Mouse (Mus musculus) embryonic facial prominence, embryonic 10.5 days (tissue): Measurements from ENCODE around the gene Fam19a1. TPM values are rescaled to one million over a fixed set of nuclear protein-coding genes. Genes with fewer than 3 reads are reported as not detected.

ENCODE experiments used
- DNase-seq: peaks from one replicate; pipeline ENCODE4 v3.0.0-alpha.2; 2017; ENCODE audit warnings: low spot score
- H3K27ac ChIP-seq: fragments of 300-500 bp; sonication (generic); replicated peaks from 2 replicates; pipeline ENCODE4 v1.5.1; 2016; ENCODE audit warnings: mild to moderate bottlenecking
- H3K27me3 ChIP-seq: fragments of 300-500 bp; sonication (generic); replicated peaks from 2 replicates; pipeline ENCODE4 v1.6.1; 2016; ENCODE audit warnings: low read depth, mild to moderate bottlenecking; ENCODE audit not compliant: poor library complexity, severe bottlenecking
- H3K36me3 ChIP-seq: fragments of 300-500 bp; sonication (generic); replicated peaks from 2 replicates; pipeline ENCODE4 v1.6.1; 2016; ENCODE audit warnings: mild to moderate bottlenecking, moderate library complexity
- H3K4me1 ChIP-seq: fragments of 300-500 bp; sonication (generic); 2 replicates; pipeline ENCODE4 v1.6.1; 2016
- H3K4me3 ChIP-seq: fragments of 300-500 bp; sonication (generic); 2 replicates; pipeline ENCODE4 v1.5.1; 2016; ENCODE audit warnings: mild to moderate bottlenecking, moderate library complexity
- H3K9me3 ChIP-seq: fragments of 300-500 bp; sonication (generic); 2 replicates; pipeline ENCODE4 v1.6.1; 2016; ENCODE audit warnings: mild to moderate bottlenecking
- WGBS: fragments of 180-500 bp; shearing (Covaris S2); methylation state at CpG from one replicate; pipeline ENCODE4 v1.1.7; 2016; 5-methylcytosine and 5-hydroxymethylcytosine counted together
- polyA plus RNA-seq: library from polyadenylated mRNA; unstranded; fragments of >200 nt; fragmentation: Nextera tagmentation; extraction: Ambion mirVana; gene quantifications from 2 replicates; pipeline ENCODE4 v1.2.1, GENCODE M21; 2016

Gene Fam19a1
- polyA plus RNA-seq = 0.62 and 0.82 TPM in 2 replicates

- 36% methylated on average over 6 of the region's 6 CpGs for WGBS
- Histone ChIP-seq H3K9me3 (no peaks in the 10 kb centered on the region), H3K4me1 (peaks cover 25% of the 10 kb centered on the region), H3K27me3 (peaks cover 27% of the 10 kb centered on the region), H3K36me3 (no peaks in the 10 kb centered on the region), H3K27ac (no peak within 1 kb of the TSS), H3K4me3 (0 out of 2 replicates have a peak within 1 kb of the TSS, but pooled peaks have one; percentile 20)
- no peak for DNase-seq
These were observed at the start of gene Fam19a1 for GRCm38 (mm10) chr6:96112854-96113253. Fam19a1 (plus strand) TSS chr6:96113154.

- Histone ChIP-seq H3K4me1 (no peaks in the 10 kb centered on the region), H3K27me3 (no peaks in the 10 kb centered on the region), H3K9me3 (no peaks in the 10 kb centered on the region), H3K36me3 (no peaks in the 10 kb centered on the region), H3K27ac (no peak overlapping the region), H3K4me3 (no peak overlapping the region)
- no peak for DNase-seq
- 90% methylated on average over 4 of the region's 4 CpGs for WGBS
These were observed 41.9 kb upstream of the Fam19a1 start for GRCm38 (mm10) chr6:96071080-96071479.

- no peaks in the 10 kb centered on the region for H3K4me1 ChIP-seq
- no peak for DNase-seq
These were observed 41.4 kb upstream of the Fam19a1 start for GRCm38 (mm10) chr6:96071567-96071966.

GRCm38 (mm10) chr6:96089961-96090360 lies 23.0 kb upstream of the Fam19a1 start:
- Histone ChIP-seq H3K36me3 (no peaks in the 10 kb centered on the region), H3K4me1 (no peaks in the 10 kb centered on the region), H3K9me3 (no peaks in the 10 kb centered on the region), H3K27ac (no peak overlapping the region), H3K27me3 (no peaks in the 10 kb centered on the region), H3K4me3 (no peak overlapping the region)
- WGBS = 90% methylated on average over 6 of the region's 6 CpGs
- no peak for DNase-seq

More at GRCm38 (mm10) chr6:96071567-96071966, 41.4 kb upstream of the Fam19a1 start:
- no peaks in the 10 kb centered on the region for H3K36me3 ChIP-seq
- H3K4me3 ChIP-seq = no peak overlapping the region
- H3K27ac ChIP-seq = no peak overlapping the region
- no peaks in the 10 kb centered on the region for H3K9me3 ChIP-seq
- no peaks in the 10 kb centered on the region for H3K27me3 ChIP-seq

GRCm38 (mm10) chr6:96093716-96094115 lies 19.2 kb upstream of the Fam19a1 start:
- WGBS = 87% methylated on average over 1 of the region's 1 CpGs
- no peak overlapping the region for H3K27ac ChIP-seq

GRCm38 (mm10) chr6:96098225-96098624 lies 14.7 kb upstream of the Fam19a1 start:
- no peak overlapping the region for H3K27ac ChIP-seq
- 85% methylated on average over 6 of the region's 6 CpGs for WGBS

More at GRCm38 (mm10) chr6:96093716-96094115, 19.2 kb upstream of the Fam19a1 start:
- DNase-seq = no peak
- no peaks in the 10 kb centered on the region for H3K4me1 ChIP-seq
- H3K36me3 ChIP-seq = no peaks in the 10 kb centered on the region
- H3K27me3 ChIP-seq = no peaks in the 10 kb centered on the region
- H3K9me3 ChIP-seq = no peaks in the 10 kb centered on the region
- no peak overlapping the region for H3K4me3 ChIP-seq

GRCm38 (mm10) chr6:96111656-96112055 lies 1.3 kb upstream of the Fam19a1 start:
- WGBS = 76% methylated on average over 1 of the region's 1 CpGs
- H3K27me3 ChIP-seq = peaks cover 16% of the 10 kb centered on the region
- no peak overlapping the region for H3K4me3 ChIP-seq
- H3K36me3 ChIP-seq = no peaks in the 10 kb centered on the region
- no peak overlapping the region for H3K27ac ChIP-seq
- peaks cover 21% of the 10 kb centered on the region for H3K4me1 ChIP-seq
- DNase-seq = no peak
- H3K9me3 ChIP-seq = no peaks in the 10 kb centered on the region

More at GRCm38 (mm10) chr6:96098225-96098624, 14.7 kb upstream of the Fam19a1 start:
- no peak for DNase-seq
- Histone ChIP-seq H3K36me3 (no peaks in the 10 kb centered on the region), H3K27me3 (no peaks in the 10 kb centered on the region), H3K4me3 (no peak overlapping the region), H3K4me1 (no peaks in the 10 kb centered on the region), H3K9me3 (no peaks in the 10 kb centered on the region)

- DNase-seq = no peak
- 3% methylated on average over 1 of the region's 1 CpGs for WGBS
- no peaks in the 10 kb centered on the region for H3K9me3 ChIP-seq
- H3K27me3 ChIP-seq = peaks cover 27% of the 10 kb centered on the region
- no peak overlapping the region for H3K27ac ChIP-seq
- H3K4me3 ChIP-seq = no peak overlapping the region
- H3K4me1 ChIP-seq = peaks cover 25% of the 10 kb centered on the region
- H3K36me3 ChIP-seq = no peaks in the 10 kb centered on the region
These were observed 1.2 kb downstream of the Fam19a1 start for GRCm38 (mm10) chr6:96114151-96114550.

- Histone ChIP-seq H3K4me3 (peak overlapping the region; percentile 72), H3K4me1 (peaks cover 25% of the 10 kb centered on the region), H3K9me3 (no peaks in the 10 kb centered on the region), H3K27me3 (peaks cover 27% of the 10 kb centered on the region), H3K27ac (peak overlapping the region; percentile 85), H3K36me3 (no peaks in the 10 kb centered on the region)
- no peak for DNase-seq
- 13% methylated on average over 6 of the region's 6 CpGs for WGBS
These were observed 3.2 kb downstream of the Fam19a1 start for GRCm38 (mm10) chr6:96116148-96116533.

- DNase-seq = peak; percentile 67
- Histone ChIP-seq H3K4me3 (peak overlapping the region; percentile 72), H3K4me1 (peaks cover 25% of the 10 kb centered on the region), H3K27me3 (peaks cover 27% of the 10 kb centered on the region), H3K27ac (peak overlapping the region; percentile 85), H3K36me3 (no peaks in the 10 kb centered on the region), H3K9me3 (no peaks in the 10 kb centered on the region)
- 1% methylated on average over 32 of the region's 32 CpGs for WGBS
These were observed 3.7 kb downstream of the Fam19a1 start for GRCm38 (mm10) chr6:96116534-96117272.

GRCm38 (mm10) chr6:96143326-96143725 lies 30.4 kb downstream of the Fam19a1 start:
- 94% methylated on average over 1 of the region's 1 CpGs for WGBS

GRCm38 (mm10) chr6:96165403-96165802 lies 52.4 kb downstream of the Fam19a1 start:
- Histone ChIP-seq H3K36me3 (no peaks in the 10 kb centered on the region), H3K27ac (no peak overlapping the region), H3K27me3 (no peaks in the 10 kb centered on the region), H3K4me1 (no peaks in the 10 kb centered on the region), H3K4me3 (no peak overlapping the region), H3K9me3 (no peaks in the 10 kb centered on the region)
- WGBS = 91% methylated on average over 13 of the region's 13 CpGs
- no peak for DNase-seq

More at GRCm38 (mm10) chr6:96143326-96143725, 30.4 kb downstream of the Fam19a1 start:
- no peak overlapping the region for H3K27ac ChIP-seq
- H3K9me3 ChIP-seq = no peaks in the 10 kb centered on the region
- H3K4me1 ChIP-seq = no peaks in the 10 kb centered on the region
- no peak for DNase-seq
- no peak overlapping the region for H3K4me3 ChIP-seq
- H3K36me3 ChIP-seq = no peaks in the 10 kb centered on the region
- H3K27me3 ChIP-seq = no peaks in the 10 kb centered on the region

- DNase-seq = no peak
- no peaks in the 10 kb centered on the region for H3K4me1 ChIP-seq
- 86% methylated on average over 18 of the region's 18 CpGs for WGBS
- H3K36me3 ChIP-seq = no peaks in the 10 kb centered on the region
- no peak within 1 kb of the TSS for H3K27ac ChIP-seq
- no peaks in the 10 kb centered on the region for H3K27me3 ChIP-seq
- no peak within 1 kb of the TSS for H3K4me3 ChIP-seq
- no peaks in the 10 kb centered on the region for H3K9me3 ChIP-seq
These were observed 52.9 kb downstream of the Fam19a1 start, which contains the start of gene 1700123L14Rik for GRCm38 (mm10) chr6:96165818-96166379. 1700123L14Rik (minus strand) TSS chr6:96166243.
